Mouse (Mus musculus) kidney, adult 2 months (tissue): ENCODE results near the gene Capn7. TPM values are rescaled to one million over a fixed set of nuclear protein-coding genes. Genes with fewer than 3 reads are reported as not detected.

Experiments
- DNase-seq: peaks from one replicate; pipeline ENCODE4 v3.0.0; 2021
- H3K27ac ChIP-seq: fragments of 200-500 bp; 2 replicates; pipeline ENCODE4 v1.5.1; 2012; ENCODE audit warnings: low read depth, low read length, control low read depth, inconsistent platforms; ENCODE audit not compliant: insufficient read depth
- H3K27me3 ChIP-seq: fragments of 200-500 bp; replicated peaks from 2 replicates; pipeline ENCODE4 v1.6.1; 2012; ENCODE audit warnings: mild to moderate bottlenecking, moderate library complexity, low read length, inconsistent platforms; ENCODE audit not compliant: control insufficient read depth, insufficient read depth
- H3K36me3 ChIP-seq: fragments of 200-500 bp; 2 replicates; pipeline ENCODE4 v1.6.1; 2012; ENCODE audit warnings: mild to moderate bottlenecking, moderate library complexity, low read length, inconsistent platforms; ENCODE audit not compliant: control insufficient read depth, insufficient read depth
- H3K4me1 ChIP-seq: fragments of 200-500 bp; 2 replicates; pipeline ENCODE4 v1.6.1; 2011; ENCODE audit warnings: low read length; ENCODE audit not compliant: control insufficient read depth, insufficient read depth
- H3K4me3 ChIP-seq: fragments of 200-500 bp; 2 replicates; pipeline ENCODE4 v1.5.1; 2011; ENCODE audit warnings: mild to moderate bottlenecking, low read depth, low read length, control low read depth; ENCODE audit not compliant: insufficient read depth
- CTCF ChIP-seq: fragments of 200-500 bp; conservative IDR thresholded peaks from 2 replicates; pipeline ENCODE4 v1.5.1; 2011; ENCODE audit warnings: low read depth, mild to moderate bottlenecking, control low read depth, low read length, moderate library complexity, mixed read lengths; ENCODE audit not compliant: insufficient read depth, insufficient read length
- POLR2A ChIP-seq: fragments of 200-500 bp; IDR thresholded peaks from one replicate; pipeline ENCODE4 v1.6.1; 2011; ENCODE audit warnings: low read depth, low read length, control low read depth
- WGBS: fragments of 180-500 bp; shearing (Covaris S2); methylation state at CpG from one replicate; pipeline ENCODE4 v1.1.7; 2018; 5-methylcytosine and 5-hydroxymethylcytosine counted together
- polyA plus RNA-seq: library from polyadenylated mRNA; depleted of rRNA; stranded (reverse); fragments of >200 nt; gene quantifications from 2 replicates; pipeline ENCODE4 v1.2.3, GENCODE M21; 2012; rRNA removed

Capn7 gene
- polyA plus RNA-seq, 1 experiment, result 13.6 TPM

GRCm38 (mm10) chr14:31420985-31421384 lies 84.5 kb downstream of the Capn7 start:
- peak overlapping the region; percentile 77 for H3K27ac ChIP-seq
- 26% methylated on average over 7 of the region's 7 CpGs for WGBS
- no peak for TF ChIP-seq POLR2A
- TF ChIP-seq CTCF, result no peak
- peaks cover 64% of the 10 kb centered on the region for H3K4me1 ChIP-seq
- no peaks in the 10 kb centered on the region; the same call in 1 of the 2 replicates for H3K36me3 ChIP-seq
- H3K4me3 ChIP-seq, result no peak overlapping the region
- peak; percentile 11 for DNase-seq
- no peaks in the 10 kb centered on the region for H3K27me3 ChIP-seq

Other genes starting within 250 kb of the Capn7 start
- 128 and 158 TPM in 2 replicates for gene Smim4, start 207.7 kb upstream of the Capn7 start, polyA plus RNA-seq
- 56.2 and 62.4 TPM in 2 replicates for gene Nt5dc2, start 205.6 kb upstream of the Capn7 start, polyA plus RNA-seq
- gene Stab1, start 168.0 kb upstream of the Capn7 start, polyA plus RNA-seq, result 41.5 and 46.8 TPM in 2 replicates
- 2.1 and 9.1 TPM in 2 replicates for gene Tnnc1, start 128.3 kb upstream of the Capn7 start, polyA plus RNA-seq
- 244 and 277 TPM in 2 replicates for gene Nisch, start 119.7 kb upstream of the Capn7 start, polyA plus RNA-seq
- 34.2 and 38.8 TPM in 2 replicates for gene Sema3g, start 118.8 kb upstream of the Capn7 start, polyA plus RNA-seq
- gene Phf7, start 85.3 kb upstream of the Capn7 start, polyA plus RNA-seq, result 7.3 and 7.5 TPM in 2 replicates
- 58.9 and 65.9 TPM in 2 replicates for gene Bap1, start 85.2 kb upstream of the Capn7 start, polyA plus RNA-seq
- gene Dnah1, start 12.7 kb upstream of the Capn7 start, polyA plus RNA-seq, result 0.35 and 0.41 TPM in 2 replicates
- gene Sh3bp5, start 99.4 kb downstream of the Capn7 start, polyA plus RNA-seq, result 33.4 and 43.4 TPM in 2 replicates
- 34.3 and 34.7 TPM in 2 replicates for gene Eaf1, start 157.8 kb downstream of the Capn7 start, polyA plus RNA-seq
- 5.9 and 9.2 TPM in 2 replicates for gene Mettl6, start 158.4 kb downstream of the Capn7 start, polyA plus RNA-seq